Mouse (Mus musculus) intestine, embryonic 14.5 days (tissue): ENCODE data around the gene Nlrp6. TPM values are rescaled to one million over a fixed set of nuclear protein-coding genes. Genes with fewer than 3 reads are reported as not detected.

ENCODE experiments used
- ATAC-seq: fragments of 200-750 bp; cut with Nextera tagmentation; replicated peaks from 2 replicates; pipeline ENCODE4 v1.8.0; 2017; ENCODE audit warnings: low read depth, moderate number of reproducible peaks, moderate TSS enrichment, moderate library complexity; ENCODE audit not compliant: low FRiP score, low TSS enrichment
- DNase-seq: peaks from one replicate; pipeline ENCODE4 v3.0.0-alpha.2; 2018; ENCODE audit warnings: low spot score
- H3K27ac ChIP-seq: fragments of 300-500 bp; sonication (generic); 2 replicates; pipeline ENCODE4 v1.5.1; 2014; ENCODE audit warnings: low read depth, mild to moderate bottlenecking, control low read depth
- H3K27me3 ChIP-seq: fragments of 300-500 bp; sonication (generic); replicated peaks from 2 replicates; pipeline ENCODE4 v1.6.1; 2014; ENCODE audit warnings: low read length, control low read depth; ENCODE audit not compliant: control insufficient read depth, insufficient read depth
- H3K36me3 ChIP-seq: fragments of 300-500 bp; sonication (generic); 2 replicates; pipeline ENCODE4 v1.6.1; 2014; ENCODE audit warnings: low read length, control low read depth; ENCODE audit not compliant: control insufficient read depth, insufficient read depth
- H3K4me1 ChIP-seq: fragments of 300-500 bp; sonication (generic); replicated peaks from 2 replicates; pipeline ENCODE4 v1.6.1; 2014; ENCODE audit warnings: low read length, control low read depth, mixed read lengths; ENCODE audit not compliant: control insufficient read depth, insufficient read depth
- H3K4me2 ChIP-seq: fragments of 300-500 bp; sonication (generic); 2 replicates; pipeline ENCODE4 v1.6.1; 2014; ENCODE audit warnings: low read length
- H3K4me3 ChIP-seq: fragments of 300-500 bp; sonication (generic); 2 replicates; pipeline ENCODE4 v1.5.1; 2014; ENCODE audit warnings: low read depth, low read length, control low read depth, mixed read lengths
- H3K9ac ChIP-seq: fragments of 300-500 bp; sonication (generic); 2 replicates; pipeline ENCODE4 v1.6.1; 2014; ENCODE audit warnings: mild to moderate bottlenecking, low read length
- H3K9me3 ChIP-seq: fragments of 300-500 bp; sonication (generic); 2 replicates; pipeline ENCODE4 v1.6.1; 2016; ENCODE audit warnings: low read length, control low read depth; ENCODE audit not compliant: control insufficient read depth
- WGBS: fragments of 180-500 bp; shearing (Covaris S2); extraction: QIAGEN DNeasy Blood & Tissue Kit; methylation state at CpG from one replicate; pipeline ENCODE4 v1.1.7; 2014; 5-methylcytosine and 5-hydroxymethylcytosine counted together
- polyA plus RNA-seq: library from polyadenylated mRNA; unstranded; fragments of >200 nt; fragmentation: Nextera tagmentation; extraction: Ambion mirVana; gene quantifications from 2 replicates; pipeline ENCODE4 v1.2.1, GENCODE M21; 2014

Nlrp6 gene
- polyA plus RNA-seq, 1 experiment from 2014 or later: 18.4 TPM

GRCm38 (mm10) chr7:140949255-140949654 lies 28.6 kb downstream of the Nlrp6 start:
- no peak for DNase-seq
- H3K27me3 ChIP-seq: no peaks in the 10 kb centered on the region
- WGBS: 83% methylated on average over 6 of the region's 6 CpGs

GRCm38 (mm10) chr7:140949824-140950530 lies 29.3 kb downstream of the Nlrp6 start, which contains the start of gene Ifitm5:
Gene Ifitm5, minus strand, starts transcription at chr7:140950291.
- ATAC-seq: no peak
- DNase-seq: no peak
- Histone ChIP-seq H3K27me3 (no peaks in the 10 kb centered on the region), H3K27ac (no peak within 1 kb of the TSS), H3K4me1 (peaks cover 40% of the 10 kb centered on the region), H3K36me3 (peaks cover 52% of the 10 kb centered on the region), H3K4me2 (no peak within 1 kb of the TSS), H3K4me3 (no peak within 1 kb of the TSS), H3K9ac (no peak within 1 kb of the TSS), H3K9me3 (no peaks in the 10 kb centered on the region)
- 77% methylated on average over 16 of the region's 16 CpGs for WGBS

More at GRCm38 (mm10) chr7:140949255-140949654, 28.6 kb downstream of the Nlrp6 start:
- Histone ChIP-seq H3K9ac (no peak overlapping the region), H3K27ac (no peak overlapping the region), H3K4me3 (no peak overlapping the region), H3K36me3 (peaks cover 56% of the 10 kb centered on the region), H3K4me2 (no peak overlapping the region), H3K4me1 (peaks cover 37% of the 10 kb centered on the region), H3K9me3 (no peaks in the 10 kb centered on the region)
- ATAC-seq: no peak

GRCm38 (mm10) chr7:140951051-140951450 lies 30.3 kb downstream of the Nlrp6 start:
- 32% methylated on average over 8 of the region's 8 CpGs for WGBS
- no peak for ATAC-seq
- H3K27ac ChIP-seq: no peak overlapping the region
- H3K4me2 ChIP-seq: no peak overlapping the region
- no peak overlapping the region for H3K4me3 ChIP-seq
- H3K27me3 ChIP-seq: no peaks in the 10 kb centered on the region
- no peak overlapping the region for H3K9ac ChIP-seq
- H3K4me1 ChIP-seq: peaks cover 41% of the 10 kb centered on the region
- H3K9me3 ChIP-seq: no peaks in the 10 kb centered on the region
- no peak for DNase-seq
- peaks cover 41% of the 10 kb centered on the region for H3K36me3 ChIP-seq

GRCm38 (mm10) chr7:140951765-140952164 lies 31.1 kb downstream of the Nlrp6 start:
- H3K4me3 ChIP-seq: no peak overlapping the region
- no peak overlapping the region for H3K4me2 ChIP-seq
- ATAC-seq (no peak), DNase-seq (no peak)
- peaks cover 36% of the 10 kb centered on the region for H3K36me3 ChIP-seq
- no peaks in the 10 kb centered on the region for H3K9me3 ChIP-seq
- H3K9ac ChIP-seq: no peak overlapping the region
- no peaks in the 10 kb centered on the region for H3K27me3 ChIP-seq
- no peak overlapping the region for H3K27ac ChIP-seq
- peaks cover 48% of the 10 kb centered on the region for H3K4me1 ChIP-seq
- 70% methylated on average over 6 of the region's 6 CpGs for WGBS

- H3K27ac ChIP-seq: no peak overlapping the region
- H3K27me3 ChIP-seq: no peaks in the 10 kb centered on the region
- WGBS: 64% methylated on average over 7 of the region's 7 CpGs
- no peak overlapping the region for H3K9ac ChIP-seq
- DNase-seq (no peak), ATAC-seq (no peak)
- H3K4me3 ChIP-seq: no peak overlapping the region
- no peak overlapping the region for H3K4me2 ChIP-seq
- peaks cover 29% of the 10 kb centered on the region for H3K36me3 ChIP-seq
- peaks cover 51% of the 10 kb centered on the region for H3K4me1 ChIP-seq
- H3K9me3 ChIP-seq: no peaks in the 10 kb centered on the region
Measured at GRCm38 (mm10) chr7:140952441-140952840, 31.7 kb downstream of the Nlrp6 start.

GRCm38 (mm10) chr7:140953133-140953532 lies 32.4 kb downstream of the Nlrp6 start:
- peaks cover 22% of the 10 kb centered on the region for H3K36me3 ChIP-seq
- H3K9me3 ChIP-seq: no peaks in the 10 kb centered on the region
- H3K27me3 ChIP-seq: no peaks in the 10 kb centered on the region
- H3K4me1 ChIP-seq: peaks cover 51% of the 10 kb centered on the region
- 71% methylated on average over 11 of the region's 11 CpGs for WGBS
- H3K9ac ChIP-seq: no peak overlapping the region
- no peak overlapping the region for H3K4me3 ChIP-seq
- no peak overlapping the region for H3K27ac ChIP-seq
- ATAC-seq (no peak), DNase-seq (no peak)
- peak overlapping the region; percentile 74 for H3K4me2 ChIP-seq

- DNase-seq (no peak), ATAC-seq (no peak)
- Histone ChIP-seq H3K27me3 (no peaks in the 10 kb centered on the region), H3K9me3 (no peaks in the 10 kb centered on the region), H3K9ac (peak overlapping the region; percentile 64), H3K27ac (peak overlapping the region; percentile 95; the same call in 1 of the 2 replicates), H3K4me3 (peak overlapping the region; percentile 64), H3K4me2 (peak overlapping the region; percentile 74), H3K36me3 (peaks cover 13% of the 10 kb centered on the region), H3K4me1 (peaks cover 51% of the 10 kb centered on the region)
- 45% methylated on average over 15 of the region's 15 CpGs for WGBS
Measured at GRCm38 (mm10) chr7:140953800-140954732, 33.4 kb downstream of the Nlrp6 start.

GRCm38 (mm10) chr7:140954733-140955071 lies 34.0 kb downstream of the Nlrp6 start:
- peaks cover 51% of the 10 kb centered on the region for H3K4me1 ChIP-seq
- no peaks in the 10 kb centered on the region for H3K27me3 ChIP-seq
- peak overlapping the region; percentile 74 for H3K4me2 ChIP-seq
- H3K4me3 ChIP-seq: peak overlapping the region; percentile 64
- ATAC-seq: no peak
- peak overlapping the region; percentile 64 for H3K9ac ChIP-seq
- peak overlapping the region; percentile 95; the same call in 1 of the 2 replicates for H3K27ac ChIP-seq
- H3K36me3 ChIP-seq: peaks cover 7% of the 10 kb centered on the region; the same call in 1 of the 2 replicates
- no peaks in the 10 kb centered on the region for H3K9me3 ChIP-seq
- no peak for DNase-seq
- WGBS: 5% methylated on average over 9 of the region's 9 CpGs
